Mouse (Mus musculus) lung, postnatal 0 days (tissue): ENCODE results near the gene Amot.

ENCODE experiments used
- CTCF ChIP-seq: IDR thresholded peaks from 2 replicates; pipeline ENCODE4 v1.5.1; 2016; ENCODE audit warnings: antibody characterized with exemption, mild to moderate bottlenecking
- EP300 ChIP-seq: IDR thresholded peaks from 2 replicates; pipeline ENCODE4 v1.6.1; 2016; ENCODE audit warnings: antibody characterized with exemption, mild to moderate bottlenecking, control low read depth

- TF ChIP-seq CTCF (no peak), EP300 (no peak)
These were observed 49.4 kb downstream of the Amot start for GRCm38 (mm10) chrX:145455629-145456028.
